Mouse (Mus musculus) layer of hippocampus, adult 2 months (tissue): ENCODE data around the gene Slc8b1. TPM values are rescaled to one million over a fixed set of nuclear protein-coding genes. Genes with fewer than 3 reads are reported as not detected.
"Not testable (repeated sequence)": the region's sequence is repeated elsewhere in the genome, so short reads cannot be mapped to it uniquely, and the experiment has no call there.

Source experiments
- DNase-seq, 2 experiments: peaks; one replicate each; pipeline ENCODE4 v3.0.0; 2022; ENCODE audit warnings: low spot score in 2 of 2
- H3K27ac ChIP-seq: fragments of 200-600 bp; 2 replicates; pipeline ENCODE4 v1.8.1; 2022
- H3K4me3 ChIP-seq: fragments of 200-600 bp; 2 replicates; pipeline ENCODE4 v1.8.1; 2022; ENCODE audit warnings: mild to moderate bottlenecking
- CTCF ChIP-seq: fragments of 200-600 bp; conservative IDR thresholded peaks from 2 replicates; pipeline ENCODE4 v1.8.1; 2022; ENCODE audit warnings: antibody characterized with exemption, mild to moderate bottlenecking, moderate library complexity
- total RNA-seq, 2 experiments: library from RNA; stranded (reverse); gene quantifications; 2 replicates each; pipeline ENCODE4 v1.2.3; 2021

The Slc8b1 gene
- total RNA-seq, 2 experiments from 2014 or later, result 8.7 to 12.1 TPM

GRCm38 (mm10) chr5:120477993-120478392 is 33.0 kb upstream of the Slc8b1 start:
- DNase-seq, result no peak
- TF ChIP-seq CTCF, result no peak
- no peak overlapping the region for H3K4me3 ChIP-seq
- H3K27ac ChIP-seq, result no peak overlapping the region

GRCm38 (mm10) chr5:120479538-120479937 is 31.4 kb upstream of the Slc8b1 start:
- peak; percentile 68 for TF ChIP-seq CTCF
- no peak for DNase-seq
- H3K4me3 ChIP-seq, result no peak overlapping the region
- H3K27ac ChIP-seq, result no peak overlapping the region

GRCm38 (mm10) chr5:120481205-120481604 is 29.8 kb upstream of the Slc8b1 start:
- no peak overlapping the region for H3K27ac ChIP-seq
- no peak overlapping the region for H3K4me3 ChIP-seq
- no peak for TF ChIP-seq CTCF
- no peak for DNase-seq

GRCm38 (mm10) chr5:120483399-120483798 is 27.6 kb upstream of the Slc8b1 start:
- Histone ChIP-seq H3K4me3 (no peak overlapping the region), H3K27ac (no peak overlapping the region)
- TF ChIP-seq CTCF, result no peak
- DNase-seq, result no peak

GRCm38 (mm10) chr5:120487844-120488243 is 23.1 kb upstream of the Slc8b1 start:
- no peak for DNase-seq
- no peak for TF ChIP-seq CTCF
- Histone ChIP-seq H3K27ac (no peak overlapping the region), H3K4me3 (no peak overlapping the region)

GRCm38 (mm10) chr5:120490679-120491192 is 20.2 kb upstream of the Slc8b1 start:
- Histone ChIP-seq H3K27ac (peak overlapping the region; percentile 83), H3K4me3 (no peak overlapping the region)
- peak; percentile 47 to 69 for DNase-seq
- no peak for TF ChIP-seq CTCF

- no peak overlapping the region for H3K4me3 ChIP-seq
- peak in 1 of 2 experiments; percentile 58 for DNase-seq
- peak overlapping the region; percentile 23; the same call in 1 of the 2 replicates for H3K27ac ChIP-seq
- TF ChIP-seq CTCF, result peak; percentile 67
Observed at GRCm38 (mm10) chr5:120492437-120492836, 18.5 kb upstream of the Slc8b1 start.

- Histone ChIP-seq H3K4me3 (no peak overlapping the region), H3K27ac (peak overlapping the region; percentile 79; the same call in 1 of the 2 replicates)
- DNase-seq, result peak; percentile 34 to 63
- TF ChIP-seq CTCF, result no peak
Observed at GRCm38 (mm10) chr5:120493440-120493839, 17.5 kb upstream of the Slc8b1 start.

- no peak for DNase-seq
- no peak overlapping the region for H3K4me3 ChIP-seq
- no peak for TF ChIP-seq CTCF
- peak overlapping the region; percentile 79 for H3K27ac ChIP-seq
Observed at GRCm38 (mm10) chr5:120493873-120494395, 17.0 kb upstream of the Slc8b1 start.

- no peak for TF ChIP-seq CTCF
- H3K4me3 ChIP-seq, result no peak overlapping the region
- H3K27ac ChIP-seq, result peak overlapping the region; percentile 79
- peak in 1 of 2 experiments; percentile 41 for DNase-seq
Observed at GRCm38 (mm10) chr5:120495064-120495702, 15.8 kb upstream of the Slc8b1 start.

- H3K27ac ChIP-seq, result peak overlapping the region; percentile 79
- no peak for DNase-seq
- TF ChIP-seq CTCF, result no peak
- H3K4me3 ChIP-seq, result no peak overlapping the region
Observed at GRCm38 (mm10) chr5:120495703-120496226, 15.2 kb upstream of the Slc8b1 start.

- no peak for DNase-seq
- Histone ChIP-seq H3K4me3 (no peak overlapping the region), H3K27ac (no peak overlapping the region)
- TF ChIP-seq CTCF, result no peak
Observed at GRCm38 (mm10) chr5:120497071-120497470, 13.9 kb upstream of the Slc8b1 start.

- TF ChIP-seq CTCF, result no peak
- no peak overlapping the region for H3K4me3 ChIP-seq
Observed at GRCm38 (mm10) chr5:120499202-120499601, 11.8 kb upstream of the Slc8b1 start.

GRCm38 (mm10) chr5:120500609-120501008 is 10.4 kb upstream of the Slc8b1 start:
- peak; percentile 65 for TF ChIP-seq CTCF

More at GRCm38 (mm10) chr5:120499202-120499601, 11.8 kb upstream of the Slc8b1 start:
- DNase-seq, result no peak
- H3K27ac ChIP-seq, result no peak overlapping the region

More at GRCm38 (mm10) chr5:120500609-120501008, 10.4 kb upstream of the Slc8b1 start:
- not testable (repeated sequence) for H3K4me3 ChIP-seq, DNase-seq, H3K27ac ChIP-seq
